Mouse (Mus musculus): ENCODE data around the gene Neurod2.

The Neurod2 gene

GRCm38 (mm10) chr11:98318421-98319116 is 10.9 kb downstream of the Neurod2 start:
- DNase-seq (ENCODE audit: low read depth in 2 of 2, low spot score in 2 of 2): no peak

- DNase-seq (ENCODE audit: low read depth in 2 of 2, low spot score in 2 of 2): no peak
Measured at GRCm38 (mm10) chr11:98317479-98317878, 12.0 kb downstream of the Neurod2 start.

DNA sequence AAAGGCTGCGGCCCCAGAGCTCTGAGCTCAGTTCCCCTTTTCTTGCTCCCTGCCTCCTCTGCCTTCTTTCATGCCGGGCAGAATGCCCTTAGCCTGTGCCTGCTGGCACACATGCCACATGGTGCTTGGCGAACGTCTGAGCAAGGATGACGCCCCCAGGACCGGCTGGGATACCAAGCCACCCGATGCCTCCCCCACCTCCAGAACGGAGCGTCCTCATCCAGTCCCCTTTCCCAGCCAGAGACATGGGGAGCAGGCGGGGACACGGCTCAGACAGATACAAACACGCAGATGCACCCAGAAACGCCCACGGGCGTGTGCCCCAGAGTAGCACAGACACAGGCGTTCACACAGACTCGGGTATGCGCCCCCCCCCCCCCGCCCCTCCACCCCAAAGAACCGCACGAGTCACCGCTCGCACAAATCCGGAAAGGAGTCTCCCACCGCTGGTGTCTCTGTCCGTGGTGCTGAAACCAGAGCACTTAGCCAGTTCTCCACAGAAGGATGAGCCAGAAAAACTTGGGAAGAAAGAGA is 15.6 kb downstream of the Neurod2 start:
- DNase-seq (ENCODE audit: low read depth in 2 of 2, low spot score in 2 of 2): no peak

- DNase-seq (ENCODE audit: low read depth in 2 of 2, low spot score in 2 of 2): no peak
Measured at GRCm38 (mm10) chr11:98298484-98299205, 30.8 kb downstream of the Neurod2 start.

- DNase-seq (ENCODE audit: low read depth in 2 of 2, low spot score in 2 of 2): no peak
Measured at GRCm38 (mm10) chr11:98297778-98298177, 31.7 kb downstream of the Neurod2 start.

- no peak for DNase-seq (ENCODE audit: low read depth in 2 of 2, low spot score in 2 of 2)
Measured at GRCm38 (mm10) chr11:98296916-98297315, 32.5 kb downstream of the Neurod2 start.

DNA sequence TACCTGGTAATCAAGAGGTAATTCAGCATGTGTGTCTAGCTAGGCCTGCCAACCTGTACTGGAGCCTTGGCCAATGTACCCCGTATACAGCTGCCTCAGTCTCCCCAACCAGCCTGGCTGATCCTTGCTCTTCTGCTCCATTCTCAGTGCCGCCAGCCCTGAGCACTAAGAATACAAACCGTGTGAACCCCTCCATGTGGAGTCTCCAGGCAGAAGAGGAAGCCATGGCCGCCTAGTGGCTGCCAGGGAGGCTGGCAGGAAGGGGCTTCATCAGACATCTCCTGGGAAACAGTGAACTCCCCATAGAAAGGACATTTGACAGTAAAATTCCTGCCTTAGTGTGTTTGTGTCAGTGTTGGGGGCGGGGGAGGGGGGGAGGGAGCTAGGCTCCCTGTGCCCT is 33.2 kb downstream of the Neurod2 start:
- no peak for DNase-seq (ENCODE audit: low read depth in 2 of 2, low spot score in 2 of 2)

GRCm38 (mm10) chr11:98295013-98295585 is 34.3 kb downstream of the Neurod2 start:
- DNase-seq (ENCODE audit: low read depth in 2 of 2, low spot score in 2 of 2): no peak

DNA sequence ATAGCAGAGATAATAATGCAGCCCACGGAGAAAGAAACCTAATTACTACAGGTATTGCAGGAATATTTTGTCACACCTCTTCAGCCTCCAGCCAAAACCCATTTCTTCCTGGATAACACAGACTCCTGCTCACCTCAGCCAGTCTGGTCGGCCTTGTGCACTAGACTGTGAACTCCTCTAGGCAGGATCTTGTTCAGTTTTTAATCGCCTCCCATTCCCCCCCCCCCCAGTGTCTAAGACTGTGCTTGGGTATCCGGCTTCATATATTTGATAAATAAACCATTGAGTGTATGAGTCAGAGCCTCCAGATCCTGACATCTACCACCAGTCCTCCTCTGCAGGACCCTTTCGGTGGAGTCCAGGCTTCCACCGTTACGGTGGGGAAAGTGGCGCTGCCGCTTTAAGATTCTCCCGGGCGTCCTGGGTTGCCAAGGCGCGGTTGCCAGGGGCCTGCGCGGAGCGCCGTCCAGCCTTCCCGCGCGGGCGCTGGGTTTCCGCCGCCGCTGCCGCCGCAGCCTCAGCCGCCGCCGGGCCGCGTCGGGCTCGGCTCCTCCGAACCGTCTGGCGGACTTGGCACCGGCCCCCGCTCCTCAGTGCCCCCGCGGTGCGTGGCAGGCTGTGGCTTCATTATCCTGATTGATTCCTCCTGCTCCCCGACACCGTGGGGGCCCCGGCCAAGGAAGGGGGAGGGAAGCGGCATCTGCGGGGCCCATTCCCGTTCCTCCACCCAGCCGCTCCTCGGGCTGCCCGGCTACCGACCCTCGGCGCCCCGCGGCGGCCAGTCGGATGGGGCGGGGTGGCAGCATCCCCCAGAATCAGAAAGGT is 35.0 kb downstream of the Neurod2 start:
- no peak for DNase-seq (ENCODE audit: low read depth in 2 of 2, low spot score in 2 of 2)

DNA sequence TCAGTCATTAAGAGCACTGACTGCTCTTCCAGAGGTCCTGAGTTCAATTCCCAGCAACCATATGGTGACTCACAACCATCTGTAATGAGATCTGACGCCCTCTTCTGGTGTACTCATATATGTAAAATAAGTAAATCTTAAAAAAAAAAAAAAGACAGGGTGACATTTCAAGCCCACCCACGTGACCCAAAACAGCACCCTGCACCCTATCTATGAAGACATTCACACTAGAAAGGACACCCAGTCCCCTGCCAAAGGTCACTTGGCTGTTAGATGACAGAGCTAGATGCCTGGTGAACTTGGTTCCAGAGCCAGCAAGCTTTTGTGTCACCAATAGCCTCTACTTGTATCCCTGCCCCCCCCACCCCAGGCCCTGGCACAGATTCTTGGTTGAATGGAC is 36.4 kb downstream of the Neurod2 start:
- no peak for DNase-seq (ENCODE audit: low read depth in 2 of 2, low spot score in 2 of 2)

DNA sequence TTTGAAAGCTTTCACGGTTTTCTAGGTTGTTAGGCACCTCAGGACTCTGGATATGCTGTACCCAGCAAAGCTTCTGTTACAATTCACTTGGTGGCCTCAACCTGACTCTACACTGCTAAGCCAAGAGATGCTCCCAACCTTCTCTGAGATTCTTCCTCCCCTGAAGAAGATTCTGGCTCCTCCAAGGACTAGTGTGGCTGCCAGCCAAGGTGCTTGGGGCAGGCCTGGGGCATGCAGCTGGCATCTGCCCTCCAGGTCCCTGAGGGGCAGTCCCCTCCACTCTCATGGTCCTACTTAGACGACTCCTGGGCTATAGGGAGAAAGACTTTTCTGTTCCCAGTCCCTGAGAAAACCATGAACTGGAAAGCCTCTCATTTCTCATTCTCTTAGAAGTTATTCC is 38.5 kb downstream of the Neurod2 start:
- DNase-seq (ENCODE audit: low read depth in 2 of 2, low spot score in 2 of 2): no peak

DNA sequence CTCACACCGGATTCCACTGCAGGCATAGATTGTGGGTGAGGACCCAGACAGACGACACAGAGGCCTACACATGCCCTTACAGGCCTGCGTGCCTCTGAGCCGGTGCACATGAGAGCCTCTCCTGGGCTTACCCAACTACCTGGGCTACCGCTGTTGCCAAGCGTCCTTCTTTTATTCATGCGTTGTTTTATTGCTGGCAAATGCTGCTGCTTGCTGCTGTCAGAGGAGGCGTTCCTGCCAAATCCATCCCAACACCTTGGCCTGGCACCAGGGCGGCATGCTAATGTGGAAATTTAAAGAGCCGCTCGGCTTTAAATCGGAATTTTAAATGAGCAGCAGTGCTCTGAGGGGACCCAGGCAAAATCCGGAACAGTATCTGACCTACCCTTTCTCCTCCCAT is 39.6 kb downstream of the Neurod2 start:
- DNase-seq (ENCODE audit: low read depth in 2 of 2, low spot score in 2 of 2): no peak

DNA sequence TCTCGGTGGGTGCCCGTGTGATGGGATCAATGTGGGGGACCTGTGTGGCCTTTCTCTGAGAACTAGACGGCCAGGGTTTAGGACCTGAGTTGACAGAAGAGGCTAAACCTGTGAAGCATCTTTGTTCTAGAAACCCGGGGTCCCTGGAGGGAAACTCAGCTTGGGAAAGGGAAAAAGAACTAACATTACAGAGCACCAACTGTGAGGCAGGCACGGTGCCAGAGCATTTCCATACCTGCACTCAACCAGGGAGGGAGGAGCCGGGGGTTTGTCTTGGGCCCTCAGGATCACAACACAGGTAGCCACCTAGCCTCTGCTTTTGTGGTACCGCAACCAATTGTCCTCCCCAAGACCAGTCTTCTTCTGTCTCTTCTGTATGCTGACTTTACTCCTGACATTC is 41.5 kb downstream of the Neurod2 start:
- DNase-seq (ENCODE audit: low read depth in 2 of 2, low spot score in 2 of 2): no peak

GRCm38 (mm10) chr11:98287531-98287930 is 41.9 kb downstream of the Neurod2 start:
- no peak for DNase-seq (ENCODE audit: low read depth in 2 of 2, low spot score in 2 of 2)

- no peak for DNase-seq (ENCODE audit: low read depth in 2 of 2, low spot score in 2 of 2)
Measured at GRCm38 (mm10) chr11:98285368-98285767, 44.1 kb downstream of the Neurod2 start.

DNA sequence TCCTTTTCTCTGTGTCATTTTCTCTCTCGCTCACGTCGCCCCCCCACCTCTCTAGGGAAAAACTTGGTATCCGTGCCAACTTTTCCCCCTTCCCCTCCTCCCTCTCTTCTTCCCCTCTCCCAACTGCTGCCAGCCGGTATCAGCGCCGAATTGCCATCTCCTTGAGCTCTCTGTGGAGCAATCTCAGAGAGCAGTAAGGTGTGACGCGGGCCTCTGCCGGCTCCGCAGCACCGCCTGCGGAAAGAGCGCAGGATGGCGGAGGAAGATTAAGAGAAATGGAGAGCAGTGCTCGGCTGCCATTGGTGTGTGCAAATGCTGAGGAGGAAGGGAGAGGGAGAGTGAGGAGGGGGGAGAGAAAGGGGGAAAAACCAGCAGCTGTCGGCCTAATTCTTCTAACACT is 45.2 kb downstream of the Neurod2 start:
- no peak for DNase-seq (ENCODE audit: low read depth in 2 of 2, low spot score in 2 of 2)

- DNase-seq (ENCODE audit: low read depth in 2 of 2, low spot score in 2 of 2): no peak
Measured at GRCm38 (mm10) chr11:98283740-98284139, 45.7 kb downstream of the Neurod2 start.
